Mouse (Mus musculus) neural tube, embryonic 15.5 days (tissue): ENCODE data around the gene Chst11. TPM values are rescaled to one million over a fixed set of nuclear protein-coding genes. Genes with fewer than 3 reads are reported as not detected.

ENCODE experiments used
- ATAC-seq: fragments of 200-750 bp; cut with Nextera tagmentation; 2 replicates; pipeline ENCODE4 v1.8.0; 2017; ENCODE audit warnings: mild to moderate bottlenecking, moderate TSS enrichment, moderate library complexity; ENCODE audit not compliant: low FRiP score
- H3K27ac ChIP-seq: fragments of 300-500 bp; sonication (generic); replicated peaks from 2 replicates; pipeline ENCODE4 v1.5.1; 2015; ENCODE audit warnings: mild to moderate bottlenecking, inconsistent platforms
- H3K27me3 ChIP-seq: fragments of 300-500 bp; sonication (generic); replicated peaks from 2 replicates; pipeline ENCODE4 v1.6.1; 2015; ENCODE audit warnings: inconsistent platforms
- H3K36me3 ChIP-seq: fragments of 300-500 bp; sonication (generic); 2 replicates; pipeline ENCODE4 v1.6.1; 2015; ENCODE audit warnings: inconsistent platforms
- H3K4me1 ChIP-seq: fragments of 300-500 bp; sonication (generic); 2 replicates; pipeline ENCODE4 v1.6.1; 2015; ENCODE audit warnings: inconsistent platforms
- H3K4me2 ChIP-seq: fragments of 300-500 bp; sonication (generic); 2 replicates; pipeline ENCODE4 v1.6.1; 2015; ENCODE audit warnings: inconsistent platforms, mild to moderate bottlenecking, moderate library complexity
- H3K4me3 ChIP-seq: fragments of 300-500 bp; sonication (generic); replicated peaks from 2 replicates; pipeline ENCODE4 v1.5.1; 2015; ENCODE audit warnings: mild to moderate bottlenecking, inconsistent platforms
- H3K9ac ChIP-seq: fragments of 300-500 bp; sonication (generic); replicated peaks from 2 replicates; pipeline ENCODE4 v1.6.1; 2015; ENCODE audit warnings: mild to moderate bottlenecking, inconsistent platforms
- H3K9me3 ChIP-seq: fragments of 300-500 bp; sonication (generic); replicated peaks from 2 replicates; pipeline ENCODE4 v1.6.1; 2016; ENCODE audit warnings: inconsistent platforms
- WGBS: fragments of 180-500 bp; shearing (Covaris S2); methylation state at CpG from one replicate; pipeline ENCODE4 v1.1.7; 2015; ENCODE audit warnings: mixed read lengths; 5-methylcytosine and 5-hydroxymethylcytosine counted together
- polyA plus RNA-seq: library from polyadenylated mRNA; unstranded; fragments of >200 nt; fragmentation: Nextera tagmentation; extraction: Ambion mirVana; gene quantifications from 2 replicates; pipeline ENCODE4 v1.2.1, GENCODE M21; 2015

Gene Chst11
- polyA plus RNA-seq, 1 experiment from 2014 or later = 4.1 TPM

GRCm38 (mm10) chr10:83210968-83211583, 225.8 kb downstream of the Chst11 start:
- Histone ChIP-seq H3K36me3 (no peaks in the 10 kb centered on the region), H3K9me3 (no peaks in the 10 kb centered on the region), H3K27me3 (no peaks in the 10 kb centered on the region), H3K4me3 (no peak overlapping the region), H3K4me1 (peaks cover 15% of the 10 kb centered on the region), H3K4me2 (no peak overlapping the region), H3K9ac (no peak overlapping the region), H3K27ac (no peak overlapping the region)
- no peak for ATAC-seq
- WGBS = 30% methylated on average over 6 of the region's 6 CpGs

GRCm38 (mm10) chr10:83212618-83213017, 227.3 kb downstream of the Chst11 start:
- Histone ChIP-seq H3K4me3 (no peak overlapping the region), H3K9ac (no peak overlapping the region), H3K36me3 (no peaks in the 10 kb centered on the region), H3K27me3 (no peaks in the 10 kb centered on the region), H3K4me1 (peaks cover 15% of the 10 kb centered on the region), H3K9me3 (no peaks in the 10 kb centered on the region), H3K4me2 (no peak overlapping the region), H3K27ac (no peak overlapping the region)
- no peak for ATAC-seq
- WGBS = 96% methylated on average over 4 of the region's 4 CpGs

GRCm38 (mm10) chr10:83215559-83215958, 230.3 kb downstream of the Chst11 start:
- Histone ChIP-seq H3K36me3 (no peaks in the 10 kb centered on the region), H3K4me3 (no peak overlapping the region), H3K9me3 (no peaks in the 10 kb centered on the region), H3K9ac (no peak overlapping the region), H3K27me3 (no peaks in the 10 kb centered on the region), H3K4me1 (peaks cover 2% of the 10 kb centered on the region), H3K4me2 (no peak overlapping the region), H3K27ac (no peak overlapping the region)
- 59% methylated on average over 5 of the region's 5 CpGs for WGBS
- ATAC-seq = no peak

- 85% methylated on average over 5 of the region's 5 CpGs for WGBS
- ATAC-seq = no peak
- H3K27ac ChIP-seq = no peak overlapping the region
Measured at GRCm38 (mm10) chr10:83217256-83217655, 232.0 kb downstream of the Chst11 start.

GRCm38 (mm10) chr10:83218778-83219177, 233.5 kb downstream of the Chst11 start:
- Histone ChIP-seq H3K9ac (no peak overlapping the region), H3K27ac (no peak overlapping the region), H3K4me2 (no peak overlapping the region), H3K4me3 (no peak overlapping the region), H3K36me3 (no peaks in the 10 kb centered on the region), H3K4me1 (no peaks in the 10 kb centered on the region), H3K27me3 (no peaks in the 10 kb centered on the region), H3K9me3 (no peaks in the 10 kb centered on the region)
- 38% methylated on average over 2 of the region's 2 CpGs for WGBS
- no peak for ATAC-seq

More at GRCm38 (mm10) chr10:83217256-83217655, 232.0 kb downstream of the Chst11 start:
- no peak overlapping the region for H3K4me2 ChIP-seq
- no peaks in the 10 kb centered on the region for H3K36me3 ChIP-seq
- H3K4me3 ChIP-seq = no peak overlapping the region
- H3K27me3 ChIP-seq = no peaks in the 10 kb centered on the region
- no peaks in the 10 kb centered on the region for H3K4me1 ChIP-seq
- H3K9me3 ChIP-seq = no peaks in the 10 kb centered on the region
- no peak overlapping the region for H3K9ac ChIP-seq

GRCm38 (mm10) chr10:83219729-83220128, 234.4 kb downstream of the Chst11 start:
- Histone ChIP-seq H3K36me3 (no peaks in the 10 kb centered on the region), H3K27ac (no peak overlapping the region), H3K4me3 (no peak overlapping the region), H3K4me1 (no peaks in the 10 kb centered on the region), H3K27me3 (no peaks in the 10 kb centered on the region), H3K9ac (no peak overlapping the region), H3K4me2 (no peak overlapping the region), H3K9me3 (no peaks in the 10 kb centered on the region)
- 26% methylated on average over 12 of the region's 12 CpGs for WGBS
- ATAC-seq = peak; percentile 61; the same call in 1 of the 2 replicates

- Histone ChIP-seq H3K4me1 (no peaks in the 10 kb centered on the region), H3K4me2 (no peak overlapping the region), H3K4me3 (no peak overlapping the region), H3K9ac (no peak overlapping the region), H3K27ac (no peak overlapping the region), H3K27me3 (no peaks in the 10 kb centered on the region), H3K9me3 (no peaks in the 10 kb centered on the region), H3K36me3 (no peaks in the 10 kb centered on the region)
- no peak for ATAC-seq
- 85% methylated on average over 10 of the region's 10 CpGs for WGBS
Measured at GRCm38 (mm10) chr10:83220217-83220616, 234.9 kb downstream of the Chst11 start.

- Histone ChIP-seq H3K27ac (no peak overlapping the region), H3K36me3 (no peaks in the 10 kb centered on the region), H3K27me3 (no peaks in the 10 kb centered on the region), H3K9ac (no peak overlapping the region), H3K9me3 (no peaks in the 10 kb centered on the region), H3K4me2 (no peak overlapping the region), H3K4me3 (no peak overlapping the region), H3K4me1 (no peaks in the 10 kb centered on the region)
- no peak for ATAC-seq
- 83% methylated on average over 3 of the region's 3 CpGs for WGBS
Measured at GRCm38 (mm10) chr10:83220847-83221246, 235.5 kb downstream of the Chst11 start.

GRCm38 (mm10) chr10:83224999-83225398, 239.7 kb downstream of the Chst11 start:
- WGBS = 53% methylated on average over 3 of the region's 3 CpGs
- no peak for ATAC-seq
- Histone ChIP-seq H3K4me3 (no peak overlapping the region), H3K27ac (no peak overlapping the region), H3K4me2 (no peak overlapping the region), H3K27me3 (no peaks in the 10 kb centered on the region), H3K9ac (no peak overlapping the region), H3K36me3 (no peaks in the 10 kb centered on the region), H3K4me1 (no peaks in the 10 kb centered on the region), H3K9me3 (no peaks in the 10 kb centered on the region)

GRCm38 (mm10) chr10:83228626-83229025, 243.3 kb downstream of the Chst11 start:
- H3K9ac ChIP-seq = no peak overlapping the region

GRCm38 (mm10) chr10:83233967-83234366, 248.7 kb downstream of the Chst11 start:
- no peaks in the 10 kb centered on the region for H3K4me1 ChIP-seq
- no peaks in the 10 kb centered on the region for H3K9me3 ChIP-seq
- H3K36me3 ChIP-seq = no peaks in the 10 kb centered on the region
- no peak overlapping the region for H3K27ac ChIP-seq
- H3K9ac ChIP-seq = no peak overlapping the region
- no peak overlapping the region for H3K4me2 ChIP-seq
- ATAC-seq = no peak
- WGBS = 89% methylated on average over 3 of the region's 3 CpGs
- no peak overlapping the region for H3K4me3 ChIP-seq
- H3K27me3 ChIP-seq = no peaks in the 10 kb centered on the region

More at GRCm38 (mm10) chr10:83228626-83229025, 243.3 kb downstream of the Chst11 start:
- WGBS = 90% methylated on average over 4 of the region's 4 CpGs
- H3K4me2 ChIP-seq = no peak overlapping the region
- no peak overlapping the region for H3K27ac ChIP-seq
- H3K27me3 ChIP-seq = no peaks in the 10 kb centered on the region
- H3K9me3 ChIP-seq = no peaks in the 10 kb centered on the region
- H3K4me1 ChIP-seq = no peaks in the 10 kb centered on the region
- H3K4me3 ChIP-seq = no peak overlapping the region
- H3K36me3 ChIP-seq = no peaks in the 10 kb centered on the region
- no peak for ATAC-seq

- no peak for ATAC-seq
- no peaks in the 10 kb centered on the region for H3K4me1 ChIP-seq
- no peaks in the 10 kb centered on the region for H3K27me3 ChIP-seq
- no peak overlapping the region for H3K9ac ChIP-seq
- no peak overlapping the region for H3K4me2 ChIP-seq
- H3K9me3 ChIP-seq = no peaks in the 10 kb centered on the region
- H3K4me3 ChIP-seq = no peak overlapping the region
- H3K36me3 ChIP-seq = no peaks in the 10 kb centered on the region
- H3K27ac ChIP-seq = no peak overlapping the region
- WGBS = 56% methylated on average over 4 of the region's 4 CpGs
Measured at GRCm38 (mm10) chr10:83234391-83234790, 249.1 kb downstream of the Chst11 start.
